Comparison of ENCODE assay signal across 8 mouse cellular contexts in the genomic region with DNA sequence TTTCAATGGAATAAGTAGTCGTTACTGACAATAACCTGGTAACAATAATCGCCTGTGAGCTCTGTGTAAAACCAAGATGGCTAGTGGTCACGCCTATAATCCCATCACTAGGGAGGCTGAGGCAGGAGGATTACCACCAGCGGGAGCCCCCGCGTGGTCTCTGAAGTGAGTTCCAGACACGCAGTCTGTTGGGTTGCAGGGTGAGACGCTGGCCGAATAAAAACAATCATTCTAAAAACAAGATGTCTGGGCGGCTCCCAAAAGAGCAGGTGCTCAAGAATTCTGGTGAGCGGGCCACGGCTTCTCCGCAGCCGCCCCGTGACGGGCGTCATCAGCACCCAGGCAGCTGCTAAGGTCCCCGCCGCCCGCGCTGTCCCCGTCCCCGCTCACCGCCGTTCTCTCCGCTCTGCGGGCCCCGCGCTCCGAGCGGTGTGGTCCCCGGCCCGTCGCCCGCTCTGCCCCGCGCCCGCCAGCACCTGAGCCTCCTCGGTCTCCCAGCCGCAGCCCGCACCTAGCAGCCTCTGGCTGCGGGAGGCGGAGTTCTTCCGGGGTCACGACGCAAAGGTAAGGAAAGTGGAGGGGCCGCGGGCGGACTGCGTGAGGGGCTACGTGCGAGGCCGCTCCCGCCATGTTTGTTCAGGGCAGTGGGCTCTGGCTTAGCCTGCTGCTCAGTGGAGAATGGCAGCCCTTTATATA. TPM values are rescaled to one million over a fixed set of nuclear protein-coding genes. Genes with fewer than 3 reads are reported as not detected.
DNase-seq lines count a peak whose midpoint lies in the region; ATAC-seq and TF ChIP-seq lines count a peak whose summit lies in the region.

Gene Miga1 (minus strand): TSS at position 546 of the 696 bp plus-strand sequence.

- no peak for TF ChIP-seq EP300 in lung, postnatal 0 days (IDR thresholded peaks at IDR 0.05)

- ATAC-seq in hindbrain, embryonic 12.5 days (ENCODE audit: low FRiP score), result peak; percentile 94
- ATAC-seq in lung, postnatal 0 days, result peak; percentile 76

- H3K9ac ChIP-seq in hindbrain, embryonic 12.5 days, result peak within 1 kb of the TSS; percentile 86
- peak within 1 kb of the TSS; percentile 64 for H3K9ac ChIP-seq in lung, postnatal 0 days (replicated peaks; ENCODE audit: low read depth)

- peaks cover 4% of the 10 kb centered on the region for H3K4me1 ChIP-seq in hindbrain, embryonic 12.5 days
- no peaks in the 10 kb centered on the region for H3K4me1 ChIP-seq in lung, postnatal 0 days (ENCODE audit: insufficient read depth, low read depth, low read length)

- no peaks in the 10 kb centered on the region for H3K9me3 ChIP-seq in hindbrain, embryonic 12.5 days (replicated peaks)
- H3K9me3 ChIP-seq in lung, postnatal 0 days (ENCODE audit: low read length), result no peaks in the 10 kb centered on the region

- H3K36me3 ChIP-seq in hindbrain, embryonic 12.5 days, result peaks cover 25% of the 10 kb centered on the region
- H3K36me3 ChIP-seq in lung, postnatal 0 days (ENCODE audit: insufficient read depth, low read length), result no peaks in the 10 kb centered on the region

- peak within 1 kb of the TSS; percentile 74 for H3K27ac ChIP-seq in hindbrain, embryonic 12.5 days
- peak within 1 kb of the TSS; percentile 68 for H3K27ac ChIP-seq in lung, postnatal 0 days (ENCODE audit: low read length)

- peak within 1 kb of the TSS; percentile 53 for H3K4me2 ChIP-seq in hindbrain, embryonic 12.5 days (replicated peaks)
- H3K4me2 ChIP-seq in lung, postnatal 0 days (replicated peaks; ENCODE audit: low read depth, low read length), result peak within 1 kb of the TSS; percentile 85

- 3% methylated on average over 54 of the region's 54 CpGs for WGBS in hindbrain, embryonic 12.5 days
- 2% methylated on average over 54 of the region's 54 CpGs for WGBS in lung, postnatal 0 days

- H3K4me3 ChIP-seq in hindbrain, embryonic 12.5 days, result peak within 1 kb of the TSS; percentile 83
- H3K4me3 ChIP-seq in lung, postnatal 0 days (ENCODE audit: low read depth, low read length), result peak within 1 kb of the TSS; percentile 78

- H3K27me3 ChIP-seq in hindbrain, embryonic 12.5 days, result no peaks in the 10 kb centered on the region
- H3K27me3 ChIP-seq in lung, postnatal 0 days (replicated peaks; ENCODE audit: insufficient read depth, low read length), result no peaks in the 10 kb centered on the region

- TF ChIP-seq CTCF in lung, postnatal 0 days (IDR thresholded peaks at IDR 0.05), result no peak; the same call in 1 of the 2 replicates

- DNase-seq in Muller cell, postnatal 12 days (ENCODE audit: inconsistent ontology term), result peak; percentile 66
- peak; percentile 90 to 94 for DNase-seq in cerebellum, postnatal 25 days
- peak; percentile 56 to 71 for DNase-seq in frontal cortex, postnatal 25 days (ENCODE audit: low spot score in 2 of 2)
- peak; percentile 78 to 85 for DNase-seq in layer of hippocampus, postnatal 14 days (ENCODE audit: low spot score in 2 of 2)
- peak; percentile 80 for DNase-seq in lung, postnatal 0 days (ENCODE audit: low spot score)
- peak; percentile 60 for DNase-seq in ovary, postnatal 14 days (ENCODE audit: low spot score)
- DNase-seq in thymus, postnatal 0 days (ENCODE audit: low spot score), result peak; percentile 86

RNA-seq across cellular contexts. Expression of gene Miga1, which starts in this region (rescaled TPM):
- 24.0 and 28.0 TPM in 2 replicates for polyA plus RNA-seq in hindbrain, embryonic 12.5 days (2016; fragmentation: Nextera tagmentation; extraction: Ambion mirVana)
- 10 to 100 TPM; 80.6 to 85.6 TPM for total RNA-seq in layer of hippocampus, postnatal 14 days (2021)
- 10.0 and 12.3 TPM in 2 replicates for polyA plus RNA-seq in lung, postnatal 0 days (2015; fragmentation: Nextera tagmentation; extraction: Ambion mirVana)
- 13.1 and 14.4 TPM in 2 replicates for polyA plus RNA-seq in thymus, postnatal 0 days (2015; fragmentation: Nextera tagmentation; extraction: Ambion mirVana)

Comparison
In these comparisons a context has a peak if more than half of its experiments do, and no peak if none do; other contexts are left out.
1. Peak in every context shown above with its lines: DNase-seq, ATAC-seq, H3K4me3 ChIP-seq and H3K27ac ChIP-seq.